Mouse (Mus musculus) gastrocnemius, postnatal 10 days (tissue): ENCODE measurements around the gene Prdm11. TPM values are rescaled to one million over a fixed set of nuclear protein-coding genes. Genes with fewer than 3 reads are reported as not detected.

Source experiments
- DNase-seq: peaks from one replicate; pipeline ENCODE4 v3.0.0; 2021; ENCODE audit warnings: mixed read lengths
- total RNA-seq, 2 experiments: library from RNA; stranded (reverse); gene quantifications; 2 replicates each; pipeline ENCODE4 v1.2.3; 2021

Prdm11 gene
- total RNA-seq, 2 experiments from 2014 or later = 3.2 to 3.4 TPM

GRCm38 (mm10) chr2:92924677-92925259 is 121.2 kb downstream of the Prdm11 start:
- DNase-seq = no peak

GRCm38 (mm10) chr2:92920709-92921108 is 125.3 kb downstream of the Prdm11 start:
- DNase-seq = no peak

- DNase-seq = no peak
These were observed 128.4 kb downstream of the Prdm11 start for GRCm38 (mm10) chr2:92917405-92918142.

GRCm38 (mm10) chr2:92915659-92916631 is 130.0 kb downstream of the Prdm11 start:
- DNase-seq = no peak

Other genes with a start within 250 kb of the Prdm11 start
- 1 to 10 TPM; 1.0 to 1.1 TPM for gene Syt13, start 131.1 kb downstream of the Prdm11 start, total RNA-seq
- 10 to 100 TPM; 37.0 to 38.3 TPM for gene Trp53i11, start 141.4 kb upstream of the Prdm11 start, total RNA-seq